Mouse (Mus musculus): ENCODE measurements around the gene Pramel4. TPM values are rescaled to one million over a fixed set of nuclear protein-coding genes. Genes with fewer than 3 reads are reported as not detected.
"Not testable (repeated sequence)": the region's sequence is repeated elsewhere in the genome, so short reads cannot be mapped to it uniquely, and the experiment has no call there.

The Pramel4 gene
- total RNA-seq (2022) = not detected

DNA sequence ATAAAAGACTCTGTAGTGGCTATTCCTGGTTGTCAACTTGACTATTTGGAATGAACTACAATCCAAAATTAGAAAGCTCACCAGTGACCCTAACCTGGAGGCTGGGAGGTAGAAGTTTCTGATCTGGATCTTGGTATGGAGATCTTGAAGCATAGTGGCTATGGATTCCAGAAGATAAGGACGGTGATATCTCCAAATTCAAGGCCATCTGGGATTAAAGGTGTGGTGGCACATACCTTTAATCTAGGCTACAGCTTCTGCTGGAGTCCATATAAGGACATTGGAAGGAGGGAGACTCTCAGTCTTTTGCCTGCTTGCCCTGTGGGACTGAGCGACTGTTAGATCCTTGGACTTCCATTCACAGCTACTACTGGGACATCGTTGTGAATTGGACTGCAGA is at the start of gene Pramel4:
Pramel4 (plus strand) TSS at position 301 of the 400 bp plus-strand sequence.
- DNase-seq (ENCODE audit: low spot score in 2 of 2) = not testable (repeated sequence)

DNA sequence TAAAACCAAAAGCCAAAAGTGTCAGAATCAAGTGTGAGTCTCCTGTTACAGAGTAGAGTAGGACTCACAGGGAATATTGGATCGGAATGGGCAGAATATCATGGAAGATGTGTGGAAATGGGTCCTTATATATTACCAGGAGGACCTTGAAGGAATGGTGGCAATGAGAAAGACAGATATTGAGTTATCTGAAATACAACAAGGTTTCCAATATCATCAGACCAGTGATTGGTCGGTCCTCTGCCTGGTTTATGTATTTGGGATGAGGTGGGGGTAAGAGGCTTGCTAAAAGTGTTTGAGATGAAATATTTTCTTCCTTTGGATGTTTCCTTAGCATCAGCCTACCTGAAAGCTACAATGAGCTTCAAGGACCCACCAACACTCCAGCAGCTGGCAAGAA is 47.2 kb downstream of the Pramel4 start, which contains the start of gene Gm13102:
Gm13102 (plus strand) TSS at position 301 of the 400 bp plus-strand sequence.
- DNase-seq (ENCODE audit: low spot score in 2 of 2) = not testable (repeated sequence)

Other genes with a start within 250 kb of the Pramel4 start
- not detected for gene Gm13084, start 243.0 kb upstream of the Pramel4 start, total RNA-seq (2022)
- not detected for gene Gm13103, start 212.6 kb upstream of the Pramel4 start, total RNA-seq (2022)
- gene Pramef6, start 158.7 kb upstream of the Pramel4 start, total RNA-seq (2022) = not detected
- gene Pramef25, start 108.1 kb upstream of the Pramel4 start, total RNA-seq (2022) = not detected
- not detected for gene Gm13101, start 92.2 kb upstream of the Pramel4 start, total RNA-seq (2022)
- not detected for gene Pramef17, start 64.8 kb upstream of the Pramel4 start, total RNA-seq (2022)
- not detected for gene Gm13102, start 47.3 kb downstream of the Pramel4 start, total RNA-seq (2022)
- not detected for gene Oog3, start 103.5 kb downstream of the Pramel4 start, total RNA-seq (2022)
- gene Oog2, start 131.6 kb downstream of the Pramel4 start, total RNA-seq (2022) = not detected
- not detected for gene C87977, start 154.2 kb downstream of the Pramel4 start, total RNA-seq (2022)
- not detected for gene Pramel5, start 221.4 kb downstream of the Pramel4 start, total RNA-seq (2022)

Data from layer of hippocampus, adult 8-10 months (tissue).